ENCODE assay signal across 21 mouse cellular contexts in genomic region chr1:78299670-78300225, GRCm38 (mm10). TPM values are rescaled to one million over a fixed set of nuclear protein-coding genes. Genes with fewer than 3 reads are reported as not detected.
"Had no signal": no experiment of that assay in that cellular context is flagged by ENCODE, and none has a peak within 500 bp of the region (broad histone marks: within the 10 kb centered on the region; RNA-seq: fewer than 3 reads in every experiment).

No protein-coding gene starts in this region.

- H3K4me3 ChIP-seq: limb, embryonic 10.5 days; limb, embryonic 13.5 days; liver, embryonic 13.5 days; midbrain, embryonic 12.5 days; midbrain, embryonic 15.5 days; neural tube, embryonic 12.5 days; neural tube, embryonic 15.5 days had no signal

- H3K4me2 ChIP-seq: limb, embryonic 13.5 days; liver, embryonic 13.5 days; midbrain, embryonic 12.5 days; midbrain, embryonic 15.5 days; neural tube, embryonic 12.5 days; neural tube, embryonic 15.5 days had no signal

- H3K27me3 ChIP-seq: limb, embryonic 13.5 days; liver, embryonic 13.5 days; midbrain, embryonic 15.5 days; neural tube, embryonic 12.5 days; neural tube, embryonic 15.5 days had no signal

- H3K4me1 ChIP-seq: limb, embryonic 10.5 days; limb, embryonic 13.5 days; liver, embryonic 13.5 days; midbrain, embryonic 12.5 days; midbrain, embryonic 15.5 days; neural tube, embryonic 12.5 days; neural tube, embryonic 15.5 days had no signal

- H3K9me3 ChIP-seq: limb, embryonic 10.5 days; limb, embryonic 13.5 days; liver, embryonic 13.5 days; midbrain, embryonic 12.5 days; midbrain, embryonic 15.5 days; neural tube, embryonic 12.5 days; neural tube, embryonic 15.5 days had no signal

- H3K9ac ChIP-seq: limb, embryonic 13.5 days; liver, embryonic 13.5 days; midbrain, embryonic 12.5 days; midbrain, embryonic 15.5 days; neural tube, embryonic 12.5 days; neural tube, embryonic 15.5 days had no signal

- H3K36me3 ChIP-seq: limb, embryonic 10.5 days; limb, embryonic 13.5 days; liver, embryonic 13.5 days; midbrain, embryonic 12.5 days; midbrain, embryonic 15.5 days; neural tube, embryonic 12.5 days; neural tube, embryonic 15.5 days had no signal

- DNase-seq: kidney, adult 18-20 months; kidney, adult 9 months; kidney, postnatal 14 days; kidney, postnatal 4 days; liver, embryonic 13.5 days; right cerebral cortex, adult 18-20 months; right cerebral cortex, postnatal 14 days; right cerebral cortex, postnatal 4 days; thymus, adult 18-20 months; thymus, postnatal 14 days; thymus, postnatal 4 days had no signal

- ATAC-seq: hindbrain, postnatal 0 days; inflammation-experienced regulatory T-cells, adult 6 months; intestine, embryonic 16.5 days; midbrain, embryonic 15.5 days had no signal

- H3K27ac ChIP-seq: hindbrain, postnatal 0 days; limb, embryonic 10.5 days; limb, embryonic 13.5 days; liver, embryonic 13.5 days; macrophage; midbrain, embryonic 12.5 days; midbrain, embryonic 15.5 days; neural tube, embryonic 12.5 days; neural tube, embryonic 15.5 days had no signal

RNA-seq across cellular contexts. Expression of gene Sgpp2, which starts 10.4 kb away (rescaled TPM):
- polyA plus RNA-seq: macrophage had no signal
